Mouse (Mus musculus) limb, embryonic 14.5 days (tissue): ENCODE results near the gene Mad2l1bp. TPM values are rescaled to one million over a fixed set of nuclear protein-coding genes. Genes with fewer than 3 reads are reported as not detected.
A peak's percentile ranks its signal among the peaks of the same experiment; 100 is the strongest.

Experiments used
- ATAC-seq: fragments of 200-750 bp; cut with Nextera tagmentation; 2 replicates; pipeline ENCODE4 v1.8.0; 2017; ENCODE audit warnings: low read depth, moderate number of reproducible peaks, moderate TSS enrichment; ENCODE audit not compliant: low FRiP score
- DNase-seq: peaks from one replicate; pipeline ENCODE4 v3.0.0-alpha.2; 2015; ENCODE audit warnings: low spot score
- H3K27ac ChIP-seq: fragments of 300-500 bp; sonication (generic); replicated peaks from 2 replicates; pipeline ENCODE4 v1.5.1; 2014; ENCODE audit warnings: low read depth, mild to moderate bottlenecking, low read length, moderate library complexity, mixed read lengths
- H3K27me3 ChIP-seq: fragments of 300-500 bp; sonication (generic); 2 replicates; pipeline ENCODE4 v1.6.1; 2014; ENCODE audit warnings: low read length, mixed read lengths; ENCODE audit not compliant: control insufficient read depth, insufficient read depth
- H3K36me3 ChIP-seq: fragments of 300-500 bp; sonication (generic); 2 replicates; pipeline ENCODE4 v1.6.1; 2014; ENCODE audit warnings: mild to moderate bottlenecking, low read length, moderate library complexity, mixed read lengths; ENCODE audit not compliant: control insufficient read depth, insufficient read depth
- H3K4me1 ChIP-seq: fragments of 300-500 bp; sonication (generic); 2 replicates; pipeline ENCODE4 v1.6.1; 2014; ENCODE audit warnings: antibody characterized with exemption, low read length, mixed read lengths; ENCODE audit not compliant: control insufficient read depth, insufficient read depth
- H3K4me2 ChIP-seq: fragments of 300-500 bp; sonication (generic); replicated peaks from 2 replicates; pipeline ENCODE4 v1.6.1; 2014; ENCODE audit warnings: low read depth, mild to moderate bottlenecking, low read length, moderate library complexity; ENCODE audit not compliant: severe bottlenecking
- H3K4me3 ChIP-seq: fragments of 300-500 bp; sonication (generic); replicated peaks from 2 replicates; pipeline ENCODE4 v1.5.1; 2014; ENCODE audit warnings: low read length
- H3K9ac ChIP-seq: fragments of 300-500 bp; sonication (generic); 2 replicates; pipeline ENCODE4 v1.6.1; 2014; ENCODE audit warnings: mild to moderate bottlenecking, low read depth, low read length, moderate library complexity; ENCODE audit not compliant: severe bottlenecking
- H3K9me3 ChIP-seq: fragments of 300-500 bp; sonication (generic); 2 replicates; pipeline ENCODE4 v1.6.1; 2016; ENCODE audit warnings: low read length; ENCODE audit not compliant: control insufficient read depth
- POLR2A ChIP-seq: fragments of 200-500 bp; IDR thresholded peaks from 2 replicates; pipeline ENCODE4 v1.8.0; 2012; ENCODE audit warnings: inconsistent platforms, mild to moderate bottlenecking, moderate library complexity, borderline replicate concordance; ENCODE audit not compliant: insufficient read depth, insufficient read length; ENCODE audit errors: extremely low read depth
- WGBS: fragments of 180-500 bp; shearing (Covaris S2); extraction: QIAGEN DNeasy Blood & Tissue Kit; methylation state at CpG from one replicate; pipeline ENCODE4 v1.1.7; 2014; 5-methylcytosine and 5-hydroxymethylcytosine counted together
- polyA plus RNA-seq, 2 experiments: library from polyadenylated mRNA; depleted of rRNA in 1 of 2; stranded (reverse) in 1 of 2; unstranded in 1 of 2; fragments of >200 nt; fragmentation: Nextera tagmentation in 1 of 2; extraction: Ambion mirVana in 1 of 2; gene quantifications; 2 replicates each; pipeline versions ENCODE4 v1.2.1 to v1.2.3; 2012 to 2014

Mad2l1bp gene
- polyA plus RNA-seq, 2 experiments = 25.4 to 32.7 TPM

DNA sequence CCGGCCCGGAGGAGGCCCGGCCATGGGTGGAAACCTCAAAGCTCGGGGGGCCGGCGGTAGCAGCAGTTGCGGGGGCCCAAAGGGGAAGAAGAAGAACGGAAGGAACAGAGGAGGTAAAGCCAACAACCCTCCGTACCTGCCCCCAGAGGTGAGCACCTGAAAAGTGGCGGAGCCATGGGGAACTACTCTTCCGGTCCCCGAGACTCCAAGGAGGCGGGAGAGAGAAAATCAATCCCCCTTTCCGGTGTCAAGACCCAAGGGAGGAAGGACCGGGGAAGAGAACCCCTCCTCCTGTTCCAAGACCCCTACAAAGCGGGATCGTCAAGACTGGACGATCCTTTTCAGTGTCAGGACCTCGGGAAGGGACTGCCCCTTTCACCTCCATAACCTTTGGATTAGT is 7.8 kb upstream of the Mad2l1bp start:
- Histone ChIP-seq H3K4me3 (peak overlapping the region; percentile 82), H3K27me3 (no peaks in the 10 kb centered on the region), H3K9ac (peak overlapping the region; percentile 82), H3K27ac (peak overlapping the region; percentile 59; the same call in 1 of the 2 replicates), H3K4me1 (peaks cover 16% of the 10 kb centered on the region), H3K4me2 (peak overlapping the region; percentile 73), H3K9me3 (no peaks in the 10 kb centered on the region), H3K36me3 (peaks cover 25% of the 10 kb centered on the region)
- ATAC-seq = 0 out of 2 replicates have a peak, but pooled peaks have one; percentile 16
- WGBS = under 1% methylated on average over 19 of the region's 19 CpGs
- 0 out of 2 replicates have a peak, but pooled peaks have one; percentile 10 for TF ChIP-seq POLR2A
- no peak for DNase-seq

DNA sequence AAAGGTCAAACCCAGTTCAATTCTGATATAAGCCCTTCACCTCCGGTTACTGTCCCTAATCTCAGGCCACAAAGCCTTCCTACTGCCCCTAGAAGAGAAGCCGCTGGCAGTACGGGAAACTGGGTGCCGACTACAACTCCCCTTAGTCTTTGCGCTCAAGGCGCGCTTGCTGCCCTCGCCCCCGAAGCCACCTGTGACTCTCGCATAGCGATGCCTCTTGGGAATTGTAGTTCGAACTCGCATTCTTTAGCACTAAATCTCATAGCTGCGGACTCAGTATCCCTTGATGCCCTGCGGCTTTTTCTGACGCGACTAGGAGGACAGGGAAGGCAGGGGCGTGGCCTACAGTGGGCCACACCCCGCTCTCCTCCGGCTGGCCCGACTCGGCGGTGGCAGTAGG is 7.3 kb upstream of the Mad2l1bp start, which contains the start of gene Gtpbp2:
Gene Gtpbp2, plus strand, starts transcription at position 347 of the 400 bp plus-strand sequence.
- H3K4me3 ChIP-seq = peak within 1 kb of the TSS; percentile 82
- H3K27me3 ChIP-seq = no peaks in the 10 kb centered on the region
- peaks cover 20% of the 10 kb centered on the region for H3K36me3 ChIP-seq
- H3K4me2 ChIP-seq = peak within 1 kb of the TSS; percentile 92
- 3% methylated on average over 22 of the region's 23 CpGs for WGBS
- no peaks in the 10 kb centered on the region for H3K9me3 ChIP-seq
- H3K4me1 ChIP-seq = peaks cover 16% of the 10 kb centered on the region
- H3K27ac ChIP-seq = peak within 1 kb of the TSS; percentile 61
- ATAC-seq (peak; percentile 94), DNase-seq (peak; percentile 100)
- peak within 1 kb of the TSS; percentile 82 for H3K9ac ChIP-seq
- TF ChIP-seq POLR2A = peak; percentile 21; the same call in 1 of the 2 replicates

DNA sequence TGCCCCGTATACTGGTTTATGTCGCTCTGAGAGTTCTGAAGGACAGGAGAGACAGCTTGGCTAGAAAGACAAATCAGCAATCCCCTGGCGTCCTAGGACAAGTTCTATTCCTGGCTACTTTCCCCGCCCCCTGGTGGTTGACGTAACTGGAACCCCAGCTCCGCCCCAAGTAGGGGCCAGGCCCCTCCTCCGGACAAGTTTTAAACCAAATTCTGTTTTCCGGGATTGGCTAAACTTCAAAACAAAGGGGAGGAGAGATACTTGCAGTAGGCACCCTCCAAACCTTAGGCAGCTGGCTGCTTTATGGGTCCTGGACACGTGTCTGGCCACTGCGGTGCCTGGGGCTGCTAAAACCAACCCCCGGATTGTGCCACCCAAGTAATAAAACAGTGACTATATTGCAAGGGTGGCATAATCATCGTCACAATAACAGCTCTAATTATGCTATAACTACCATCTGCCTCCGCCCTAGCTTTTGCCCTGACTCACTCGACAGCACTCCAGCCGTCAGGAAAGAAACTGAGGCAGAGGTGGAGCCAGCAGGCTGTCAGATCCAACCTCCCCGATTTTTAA is 6.8 kb upstream of the Mad2l1bp start:
- no peaks in the 10 kb centered on the region for H3K9me3 ChIP-seq
- no peak for TF ChIP-seq POLR2A
- peak overlapping the region; percentile 82 for H3K9ac ChIP-seq
- H3K36me3 ChIP-seq = peaks cover 15% of the 10 kb centered on the region
- peak overlapping the region; percentile 82 for H3K4me3 ChIP-seq
- H3K4me1 ChIP-seq = peaks cover 16% of the 10 kb centered on the region
- peak overlapping the region; percentile 61 for H3K27ac ChIP-seq
- DNase-seq = peak; percentile 96
- peak overlapping the region; percentile 92 for H3K4me2 ChIP-seq
- WGBS = 1% methylated on average over 16 of the region's 16 CpGs
- ATAC-seq = peak; percentile 73
- no peaks in the 10 kb centered on the region for H3K27me3 ChIP-seq

GRCm38 (mm10) chr17:46159236-46159635 is 5.9 kb upstream of the Mad2l1bp start:
- no peaks in the 10 kb centered on the region for H3K9me3 ChIP-seq
- 65% methylated on average over 2 of the region's 2 CpGs for WGBS
- DNase-seq (no peak), ATAC-seq (no peak)
- no peak overlapping the region for H3K9ac ChIP-seq
- H3K4me2 ChIP-seq = no peak overlapping the region
- H3K27me3 ChIP-seq = no peaks in the 10 kb centered on the region
- no peak for TF ChIP-seq POLR2A
- no peak overlapping the region for H3K4me3 ChIP-seq
- H3K4me1 ChIP-seq = peaks cover 16% of the 10 kb centered on the region
- no peak overlapping the region for H3K27ac ChIP-seq
- H3K36me3 ChIP-seq = peaks cover 6% of the 10 kb centered on the region

- no peaks in the 10 kb centered on the region for H3K9me3 ChIP-seq
- no peaks in the 10 kb centered on the region for H3K27me3 ChIP-seq
- 87% methylated on average over 8 of the region's 8 CpGs for WGBS
- no peak overlapping the region for H3K4me3 ChIP-seq
- no peak overlapping the region for H3K9ac ChIP-seq
- ATAC-seq (no peak), DNase-seq (no peak)
- H3K4me1 ChIP-seq = peaks cover 13% of the 10 kb centered on the region; the same call in 1 of the 2 replicates
- no peaks in the 10 kb centered on the region for H3K36me3 ChIP-seq
- H3K4me2 ChIP-seq = no peak overlapping the region
- no peak overlapping the region for H3K27ac ChIP-seq
- TF ChIP-seq POLR2A = no peak
These were observed 3.8 kb upstream of the Mad2l1bp start for GRCm38 (mm10) chr17:46157131-46157530.

- Histone ChIP-seq H3K9me3 (no peaks in the 10 kb centered on the region), H3K36me3 (no peaks in the 10 kb centered on the region), H3K27ac (no peak overlapping the region), H3K4me3 (no peak overlapping the region), H3K4me1 (peaks cover 8% of the 10 kb centered on the region; the same call in 1 of the 2 replicates), H3K4me2 (no peak overlapping the region), H3K9ac (no peak overlapping the region), H3K27me3 (no peaks in the 10 kb centered on the region)
- DNase-seq (no peak), ATAC-seq (no peak)
- TF ChIP-seq POLR2A = no peak
- 80% methylated on average over 5 of the region's 5 CpGs for WGBS
These were observed 3.3 kb upstream of the Mad2l1bp start for GRCm38 (mm10) chr17:46156680-46157079.
